Mouse (Mus musculus): ENCODE results near the gene Map6.

DNA sequence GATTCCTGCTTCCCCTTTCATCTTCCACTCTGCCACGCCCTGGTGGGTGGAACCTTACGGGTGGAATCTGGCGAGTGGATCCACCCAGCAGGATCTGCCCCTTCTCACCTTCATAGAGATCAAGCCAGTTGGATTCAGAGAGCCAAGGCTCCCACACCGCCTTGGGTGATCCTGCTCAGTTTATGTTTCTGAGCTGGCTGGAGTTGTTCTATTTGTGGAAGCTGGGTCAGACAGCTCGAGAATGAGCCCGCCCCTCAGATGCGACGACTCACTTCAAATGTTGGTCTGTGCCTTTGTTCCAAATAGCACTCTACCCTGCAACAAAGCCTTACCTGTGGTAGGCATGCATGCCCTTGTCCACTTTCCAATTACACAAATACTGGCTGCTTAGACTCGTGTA, 4.4 kb downstream of the Map6 start:
- TF ChIP-seq CTCF (IDR thresholded peaks at IDR 0.05; ENCODE audit: borderline replicate concordance, insufficient read depth, low read length): no peak
- TF ChIP-seq POLR2A (IDR thresholded peaks at IDR 0.05; ENCODE audit: low read depth, low read length): no peak

All from embryonic fibroblast, embryonic 13.5 days (primary cell).